Mouse (Mus musculus) hindbrain, postnatal 0 days (tissue): ENCODE measurements around the gene Tac2. TPM values are rescaled to one million over a fixed set of nuclear protein-coding genes. Genes with fewer than 3 reads are reported as not detected.

ENCODE experiments used
- ATAC-seq: fragments of 200-750 bp; cut with Nextera tagmentation; 2 replicates; pipeline ENCODE4 v1.8.0; 2017; ENCODE audit warnings: mild to moderate bottlenecking, moderate TSS enrichment, moderate library complexity
- DNase-seq: peaks from one replicate; pipeline ENCODE4 v3.0.0-alpha.2; 2015; ENCODE audit warnings: low spot score
- H3K27ac ChIP-seq: fragments of 300-500 bp; sonication (generic); 2 replicates; pipeline ENCODE4 v1.5.1; 2014; ENCODE audit warnings: mild to moderate bottlenecking
- H3K27me3 ChIP-seq: fragments of 300-500 bp; sonication (generic); 2 replicates; pipeline ENCODE4 v1.6.1; 2014; ENCODE audit warnings: low read length, mixed read lengths; ENCODE audit not compliant: insufficient read depth
- H3K36me3 ChIP-seq: fragments of 300-500 bp; sonication (generic); 2 replicates; pipeline ENCODE4 v1.6.1; 2014; ENCODE audit warnings: low read length, mixed read lengths; ENCODE audit not compliant: insufficient read depth
- H3K4me1 ChIP-seq: fragments of 300-500 bp; sonication (generic); 2 replicates; pipeline ENCODE4 v1.6.1; 2014; ENCODE audit warnings: antibody characterized with exemption, low read length, mixed read lengths; ENCODE audit not compliant: insufficient read depth
- H3K4me2 ChIP-seq: fragments of 300-500 bp; sonication (generic); 2 replicates; pipeline ENCODE4 v1.6.1; 2014; ENCODE audit warnings: low read depth, mild to moderate bottlenecking, low read length, moderate library complexity, mixed read lengths
- H3K4me3 ChIP-seq: fragments of 300-500 bp; sonication (generic); 2 replicates; pipeline ENCODE4 v1.5.1; 2014; ENCODE audit warnings: low read length
- H3K9ac ChIP-seq: fragments of 300-500 bp; sonication (generic); replicated peaks from 2 replicates; pipeline ENCODE4 v1.6.1; 2014; ENCODE audit warnings: mild to moderate bottlenecking, low read length, moderate library complexity, mixed read lengths
- H3K9me3 ChIP-seq: fragments of 300-500 bp; sonication (generic); 2 replicates; pipeline ENCODE4 v1.6.1; 2016; ENCODE audit warnings: low read length, mixed read lengths
- CTCF ChIP-seq: IDR thresholded peaks from 2 replicates; pipeline ENCODE4 v1.5.1; 2016; ENCODE audit warnings: antibody characterized with exemption, control low read depth, low read depth
- WGBS: fragments of 180-500 bp; shearing (Covaris S2); extraction: QIAGEN DNeasy Blood & Tissue Kit; methylation state at CpG from one replicate; pipeline ENCODE4 v1.1.7; 2014; 5-methylcytosine and 5-hydroxymethylcytosine counted together
- polyA plus RNA-seq: library from polyadenylated mRNA; unstranded; fragments of >200 nt; fragmentation: Nextera tagmentation; extraction: Ambion mirVana; gene quantifications from 2 replicates; pipeline ENCODE4 v1.2.1, GENCODE M21; 2015
- total RNA-seq: library from RNA; depleted of rRNA; stranded (reverse); fragments of >200 nt; gene quantifications from 2 replicates; pipeline ENCODE4 v1.2.3, GENCODE M21; 2014; rRNA removed

Gene Tac2
- total RNA-seq, result 2.3 and 5.4 TPM in 2 replicates
- polyA plus RNA-seq, result 5.6 and 6.7 TPM in 2 replicates

DNA sequence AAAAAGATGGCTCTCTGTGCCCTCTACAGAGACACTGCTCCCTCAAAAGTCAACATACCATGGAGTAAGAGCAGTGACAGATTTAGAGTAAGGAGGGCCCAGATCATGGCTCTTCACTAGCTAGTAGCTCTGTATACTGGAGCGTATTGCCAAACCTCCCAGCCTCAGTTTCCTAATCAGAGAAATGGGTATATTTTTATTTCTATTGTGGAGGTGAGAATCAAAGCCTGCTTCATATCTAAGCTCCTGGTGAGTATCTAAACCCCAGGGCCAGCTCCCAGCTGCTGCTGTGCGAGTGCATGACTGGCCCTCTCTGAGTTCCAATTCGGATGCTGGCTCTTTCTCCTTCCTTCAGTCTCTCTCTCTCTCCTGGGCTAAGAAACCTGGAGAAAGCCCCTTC is at the start of gene Tac2:
Tac2 (plus strand) TSS at position 301 of the 400 bp plus-strand sequence.
- Histone ChIP-seq H3K27ac (no peak within 1 kb of the TSS), H3K36me3 (no peaks in the 10 kb centered on the region)
- WGBS, result 75% methylated on average over 3 of the region's 3 CpGs

DNA sequence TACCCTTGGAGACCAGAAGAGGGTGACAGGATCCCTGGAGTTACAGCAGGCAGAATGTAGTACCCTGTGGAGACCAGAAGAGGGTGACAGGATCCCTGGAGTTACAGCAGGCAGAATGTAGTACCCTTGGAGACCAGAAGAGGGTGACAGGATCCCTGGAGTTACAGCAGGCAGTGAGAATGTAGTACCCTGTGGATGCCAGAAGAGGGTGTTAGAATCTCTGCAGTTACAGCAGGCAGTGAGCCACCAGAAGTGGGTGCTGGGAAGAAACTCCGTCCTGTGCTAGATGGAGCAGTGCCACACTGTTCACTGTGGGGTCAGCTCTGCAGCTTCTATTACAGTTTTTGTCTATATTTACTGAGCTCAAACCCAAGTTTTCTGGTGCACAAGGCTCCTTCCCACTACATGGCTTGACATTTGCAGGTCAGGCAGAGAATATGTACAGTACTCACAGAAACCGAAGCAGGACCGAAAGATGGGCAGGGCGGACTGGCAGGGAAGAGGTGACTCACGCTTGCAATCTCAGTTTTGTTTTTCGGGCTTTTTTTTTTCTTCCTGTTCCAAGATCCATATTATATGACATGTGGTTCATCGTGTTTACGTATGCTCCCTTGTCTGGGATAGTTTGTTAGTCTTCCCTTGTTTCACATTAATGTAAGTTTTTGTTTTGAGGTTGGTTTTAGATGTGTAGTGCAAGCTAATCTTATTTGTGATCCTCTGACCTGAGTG is 49.3 kb upstream of the Tac2 start:
- Histone ChIP-seq H3K4me1 (no peaks in the 10 kb centered on the region; the same call in 1 of the 2 replicates), H3K4me3 (no peak overlapping the region), H3K27me3 (no peaks in the 10 kb centered on the region), H3K4me2 (no peak overlapping the region), H3K9ac (no peak overlapping the region), H3K27ac (0 out of 2 replicates have a peak overlapping the region, but pooled peaks have one; percentile 8), H3K9me3 (no peaks in the 10 kb centered on the region), H3K36me3 (no peaks in the 10 kb centered on the region)
- 84% methylated on average over 8 of the region's 8 CpGs for WGBS
- peak; percentile 99 for TF ChIP-seq CTCF
- peak; percentile 56 for ATAC-seq
- peak; percentile 93 for DNase-seq

More for the DNA sequence above, at the start of gene Tac2:
- DNase-seq (no peak), ATAC-seq (no peak)
- H3K9ac ChIP-seq, result no peak within 1 kb of the TSS
- no peak within 1 kb of the TSS for H3K4me2 ChIP-seq
- TF ChIP-seq CTCF, result no peak
- peaks cover 14% of the 10 kb centered on the region; the same call in 1 of the 2 replicates for H3K4me1 ChIP-seq
- H3K4me3 ChIP-seq, result no peak within 1 kb of the TSS
- H3K27me3 ChIP-seq, result no peaks in the 10 kb centered on the region
- no peaks in the 10 kb centered on the region for H3K9me3 ChIP-seq

DNA sequence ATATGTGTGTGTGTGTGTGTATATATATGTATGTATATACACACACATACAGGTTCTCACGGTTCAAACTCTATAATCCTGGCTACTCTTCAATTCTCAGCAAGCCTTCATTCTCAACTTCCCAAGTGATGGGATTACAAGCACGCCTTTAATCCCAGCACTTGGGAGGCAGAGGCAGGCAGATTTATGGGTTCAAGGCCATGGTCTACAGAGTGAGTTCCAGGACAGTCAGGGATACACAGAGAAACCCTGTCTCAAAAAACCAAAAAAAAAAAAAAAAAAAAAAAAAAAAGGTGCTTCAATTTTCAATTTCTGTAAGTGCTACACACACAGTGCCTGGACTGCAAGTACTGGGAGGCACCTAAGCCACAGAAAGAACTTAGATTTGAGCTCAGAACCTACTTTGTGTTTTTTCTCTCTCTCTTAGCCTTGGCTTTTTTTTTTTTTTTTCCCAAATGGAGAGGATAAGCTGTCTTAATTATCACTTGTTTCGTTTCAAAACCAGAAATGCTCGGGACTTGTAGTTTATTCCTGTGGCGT is 48.3 kb upstream of the Tac2 start:
- WGBS, result 49% methylated on average over 5 of the region's 5 CpGs
- 0 out of 2 replicates have a peak overlapping the region, but pooled peaks have one; percentile 48 for H3K27ac ChIP-seq
- peak overlapping the region; percentile 35 for H3K9ac ChIP-seq

DNA sequence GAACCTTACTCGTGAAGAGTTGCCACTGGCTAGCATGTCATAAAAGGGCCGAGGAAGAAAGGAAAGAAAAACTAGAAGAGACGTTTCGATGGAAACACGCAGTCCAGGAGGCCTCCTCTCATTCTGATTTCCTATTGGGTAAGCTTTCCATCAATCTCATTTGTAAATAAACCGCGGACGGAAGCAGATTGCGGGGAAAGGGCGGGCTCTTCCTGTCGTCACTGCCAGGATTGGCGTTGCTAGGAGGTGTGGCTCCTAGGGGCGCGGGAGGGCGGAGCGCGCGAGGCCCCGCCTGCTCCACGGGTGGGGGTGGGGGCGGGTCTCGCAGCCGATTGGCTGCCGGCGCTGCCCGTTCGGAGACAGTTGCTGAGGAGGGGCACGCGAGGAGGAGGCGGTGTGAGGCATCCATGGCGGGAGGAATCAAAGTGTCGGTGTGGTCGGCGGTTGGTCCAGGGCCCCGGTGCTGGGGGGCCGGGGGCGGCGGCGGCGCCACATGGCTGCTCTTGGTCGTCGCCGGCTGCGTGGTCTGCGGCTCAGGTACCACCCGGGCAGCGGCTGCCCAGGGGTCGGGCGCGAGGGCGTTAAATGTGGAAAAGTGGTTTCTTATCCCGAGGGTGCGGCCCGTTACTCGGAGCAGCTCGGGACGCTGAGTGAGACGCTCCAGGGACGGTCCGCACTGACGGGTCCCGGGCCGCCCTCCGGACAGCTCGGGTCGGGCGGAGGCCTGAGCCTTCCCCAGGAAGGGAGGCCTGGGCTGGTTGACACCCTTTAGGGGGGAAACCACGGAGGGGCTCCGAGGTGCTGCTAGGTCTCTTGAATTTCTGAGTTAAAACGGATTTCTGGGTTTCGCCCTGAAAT is 47.4 kb upstream of the Tac2 start:
- Histone ChIP-seq H3K4me3 (peak overlapping the region; percentile 78), H3K27me3 (no peaks in the 10 kb centered on the region), H3K9ac (peak overlapping the region; percentile 67), H3K4me1 (no peaks in the 10 kb centered on the region; the same call in 1 of the 2 replicates), H3K4me2 (peak overlapping the region; percentile 99), H3K36me3 (no peaks in the 10 kb centered on the region), H3K9me3 (no peaks in the 10 kb centered on the region), H3K27ac (peak overlapping the region; percentile 48; the same call in 1 of the 2 replicates)
- peak; percentile 99 for DNase-seq
- TF ChIP-seq CTCF, result no peak
- ATAC-seq, result peak; percentile 98
- WGBS, result under 1% methylated on average over 56 of the region's 71 CpGs

More for the DNA sequence above, 48.3 kb upstream of the Tac2 start:
- Histone ChIP-seq H3K36me3 (no peaks in the 10 kb centered on the region), H3K4me1 (no peaks in the 10 kb centered on the region; the same call in 1 of the 2 replicates), H3K9me3 (no peaks in the 10 kb centered on the region), H3K27me3 (no peaks in the 10 kb centered on the region), H3K4me3 (peak overlapping the region; percentile 78), H3K4me2 (peak overlapping the region; percentile 99)
- DNase-seq (no peak), ATAC-seq (no peak)
- TF ChIP-seq CTCF, result no peak

DNA sequence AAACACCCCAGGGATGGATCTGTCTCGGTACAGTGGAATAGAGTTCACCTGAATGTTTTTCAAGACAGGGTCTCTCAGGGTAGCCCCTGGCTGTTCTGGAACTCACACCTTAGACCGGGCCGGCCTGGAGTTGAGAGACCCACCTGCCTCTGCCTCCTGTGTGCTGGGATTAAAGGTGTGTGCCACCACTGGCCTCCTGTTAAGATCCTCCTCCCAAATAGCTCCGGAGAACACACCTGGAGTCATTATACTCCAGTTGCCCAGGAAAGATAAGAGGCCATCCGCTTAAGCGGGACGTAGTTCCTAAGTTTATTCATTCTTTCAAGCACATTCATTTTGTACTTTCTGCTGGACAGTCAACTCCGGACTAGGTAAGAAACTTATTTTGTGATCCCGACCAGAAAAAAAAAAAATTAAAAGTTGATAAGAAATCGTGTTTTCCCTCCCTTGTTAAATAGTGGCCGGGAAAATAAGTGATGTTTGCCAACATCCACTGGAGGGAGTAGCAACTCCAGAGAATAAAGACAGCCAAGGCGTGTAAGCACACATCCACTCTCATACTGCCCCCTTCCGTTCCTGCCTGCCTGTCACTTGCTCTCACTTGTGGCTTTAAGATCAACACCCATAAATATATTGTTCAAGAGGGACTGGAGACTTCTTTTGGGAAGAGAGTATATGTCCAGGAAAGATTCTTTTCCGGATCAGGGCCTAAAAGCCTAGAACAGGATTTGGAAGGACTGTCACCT is 46.5 kb upstream of the Tac2 start:
- H3K9ac ChIP-seq, result peak overlapping the region; percentile 67
- no peaks in the 10 kb centered on the region; the same call in 1 of the 2 replicates for H3K4me1 ChIP-seq
- no peaks in the 10 kb centered on the region for H3K27me3 ChIP-seq
- DNase-seq (peak; percentile 90), ATAC-seq (no peak; the same call in 1 of the 2 replicates)
- H3K27ac ChIP-seq, result no peak overlapping the region
- no peaks in the 10 kb centered on the region for H3K9me3 ChIP-seq
- peak; percentile 92 for TF ChIP-seq CTCF
- H3K36me3 ChIP-seq, result no peaks in the 10 kb centered on the region
- WGBS, result 9% methylated on average over 14 of the region's 14 CpGs
- peak overlapping the region; percentile 78 for H3K4me3 ChIP-seq
- H3K4me2 ChIP-seq, result peak overlapping the region; percentile 99

DNA sequence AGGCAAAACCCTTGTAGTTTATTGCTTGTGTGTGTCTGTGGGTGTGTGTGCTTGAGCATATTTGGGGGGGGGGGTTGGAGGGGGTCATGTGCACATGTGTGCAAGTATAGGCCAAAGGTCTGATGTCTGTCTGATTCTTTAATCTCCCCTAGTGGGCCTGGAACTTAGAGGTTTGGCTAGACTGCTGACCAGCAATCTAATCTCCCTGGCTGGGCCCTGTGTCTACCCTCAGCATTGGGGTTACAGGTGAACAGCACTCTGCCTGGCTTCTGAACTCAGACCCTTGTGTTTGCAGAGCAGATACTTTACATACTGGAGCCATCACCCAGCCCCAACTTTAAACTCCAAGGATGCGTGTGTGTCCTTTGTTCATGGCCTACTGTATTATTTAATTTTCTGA is 45.1 kb upstream of the Tac2 start:
- Histone ChIP-seq H3K36me3 (no peaks in the 10 kb centered on the region), H3K9me3 (no peaks in the 10 kb centered on the region), H3K4me3 (no peak overlapping the region), H3K9ac (no peak overlapping the region), H3K27ac (no peak overlapping the region), H3K27me3 (no peaks in the 10 kb centered on the region), H3K4me1 (no peaks in the 10 kb centered on the region; the same call in 1 of the 2 replicates), H3K4me2 (no peak overlapping the region)
- 93% methylated on average over 1 of the region's 1 CpGs for WGBS
- ATAC-seq (no peak), DNase-seq (no peak)
- no peak for TF ChIP-seq CTCF
